Mouse (Mus musculus) limb, embryonic 12.5 days (tissue): ENCODE data around the gene Epm2a. TPM values are rescaled to one million over a fixed set of nuclear protein-coding genes. Genes with fewer than 3 reads are reported as not detected.
"Not testable (repeated sequence)": the region's sequence is repeated elsewhere in the genome, so short reads cannot be mapped to it uniquely, and the experiment has no call there.

ENCODE experiments used
- ATAC-seq: fragments of 200-750 bp; cut with Nextera tagmentation; 2 replicates; pipeline ENCODE4 v1.8.0; 2017; ENCODE audit warnings: low read depth, moderate TSS enrichment; ENCODE audit not compliant: insufficient number of reproducible peaks, insufficient read depth, low FRiP score, low TSS enrichment
- H3K27ac ChIP-seq: fragments of 300-500 bp; sonication (generic); 2 replicates; pipeline ENCODE4 v1.5.1; 2016; ENCODE audit warnings: mild to moderate bottlenecking, moderate library complexity
- H3K27me3 ChIP-seq: fragments of 300-500 bp; sonication (generic); 2 replicates; pipeline ENCODE4 v1.6.1; 2016; ENCODE audit warnings: mild to moderate bottlenecking, moderate library complexity
- H3K36me3 ChIP-seq: fragments of 300-500 bp; sonication (generic); 2 replicates; pipeline ENCODE4 v1.6.1; 2016; ENCODE audit warnings: mild to moderate bottlenecking, moderate library complexity
- H3K4me1 ChIP-seq: fragments of 300-500 bp; sonication (generic); replicated peaks from 2 replicates; pipeline ENCODE4 v1.6.1; 2016
- H3K4me2 ChIP-seq: fragments of 300-500 bp; sonication (generic); 2 replicates; pipeline ENCODE4 v1.6.1; 2016; ENCODE audit warnings: mild to moderate bottlenecking, moderate library complexity
- H3K4me3 ChIP-seq: fragments of 300-500 bp; sonication (generic); replicated peaks from 2 replicates; pipeline ENCODE4 v1.5.1; 2016; ENCODE audit warnings: mild to moderate bottlenecking
- H3K9ac ChIP-seq: fragments of 300-500 bp; sonication (generic); replicated peaks from 2 replicates; pipeline ENCODE4 v1.6.1; 2016; ENCODE audit warnings: mild to moderate bottlenecking, moderate library complexity
- H3K9me3 ChIP-seq: fragments of 300-500 bp; sonication (generic); 2 replicates; pipeline ENCODE4 v1.6.1; 2016; ENCODE audit warnings: mild to moderate bottlenecking, moderate library complexity
- whole genome bisulfite sequencing: fragments of 180-500 bp; shearing (Covaris S2); methylation state at CpG from one replicate; pipeline ENCODE4 v1.1.7; 2016; 5-methylcytosine and 5-hydroxymethylcytosine counted together
- polyA plus RNA-seq: library from polyadenylated mRNA; unstranded; fragments of >200 nt; fragmentation: Nextera tagmentation; extraction: Ambion mirVana; gene quantifications from 2 replicates; pipeline ENCODE4 v1.2.1, GENCODE M21; 2016

The Epm2a gene
- polyA plus RNA-seq, result 0.71 and 0.93 TPM in 2 replicates

GRCm38 (mm10) chr10:11343205-11344141 is at the start of gene Epm2a:
Epm2a (plus strand) TSS chr10:11343404.
- WGBS, result under 1% methylated on average over 104 of the region's 106 CpGs
- Histone ChIP-seq H3K9ac (peak within 1 kb of the TSS; percentile 92), H3K27ac (peak within 1 kb of the TSS; percentile 99), H3K4me3 (peak within 1 kb of the TSS; percentile 65), H3K27me3 (no peaks in the 10 kb centered on the region), H3K4me1 (no peaks in the 10 kb centered on the region), H3K9me3 (no peaks in the 10 kb centered on the region), H3K4me2 (peak within 1 kb of the TSS; percentile 63), H3K36me3 (no peaks in the 10 kb centered on the region)
- peak; percentile 99 for ATAC-seq

GRCm38 (mm10) chr10:11298418-11298817 is 44.8 kb upstream of the Epm2a start:
- ATAC-seq, result no peak
- no peak overlapping the region for H3K27ac ChIP-seq
- WGBS, result 91% methylated on average over 6 of the region's 6 CpGs
- no peak overlapping the region for H3K9ac ChIP-seq
- no peak overlapping the region for H3K4me3 ChIP-seq
- H3K4me2 ChIP-seq, result no peak overlapping the region
- no peaks in the 10 kb centered on the region for H3K9me3 ChIP-seq
- H3K27me3 ChIP-seq, result no peaks in the 10 kb centered on the region
- H3K36me3 ChIP-seq, result peaks cover 19% of the 10 kb centered on the region
- H3K4me1 ChIP-seq, result no peaks in the 10 kb centered on the region; the same call in 1 of the 2 replicates

GRCm38 (mm10) chr10:11305365-11306053 is 37.7 kb upstream of the Epm2a start:
- H3K27ac ChIP-seq, result peak overlapping the region; percentile 76; the same call in 1 of the 2 replicates
- no peaks in the 10 kb centered on the region; the same call in 1 of the 2 replicates for H3K36me3 ChIP-seq
- peaks cover 18% of the 10 kb centered on the region for H3K4me1 ChIP-seq
- no peak overlapping the region for H3K9ac ChIP-seq
- peak; percentile 81 for ATAC-seq
- H3K4me3 ChIP-seq, result no peak overlapping the region
- no peaks in the 10 kb centered on the region for H3K27me3 ChIP-seq
- WGBS, result 39% methylated on average over 9 of the region's 9 CpGs
- no peaks in the 10 kb centered on the region for H3K9me3 ChIP-seq
- no peak overlapping the region for H3K4me2 ChIP-seq

GRCm38 (mm10) chr10:11306054-11306367 is 37.2 kb upstream of the Epm2a start:
- peak overlapping the region; percentile 76 for H3K27ac ChIP-seq
- 13% methylated on average over 2 of the region's 2 CpGs for WGBS

GRCm38 (mm10) chr10:11309866-11310265 is 33.3 kb upstream of the Epm2a start:
- H3K36me3 ChIP-seq, result no peaks in the 10 kb centered on the region
- H3K9ac ChIP-seq, result no peak overlapping the region
- ATAC-seq, result no peak
- peaks cover 9% of the 10 kb centered on the region for H3K4me1 ChIP-seq
- H3K4me2 ChIP-seq, result no peak overlapping the region
- no peak overlapping the region for H3K27ac ChIP-seq
- H3K27me3 ChIP-seq, result no peaks in the 10 kb centered on the region
- 86% methylated on average over 1 of the region's 1 CpGs for WGBS
- H3K4me3 ChIP-seq, result no peak overlapping the region
- no peaks in the 10 kb centered on the region for H3K9me3 ChIP-seq

More at GRCm38 (mm10) chr10:11306054-11306367, 37.2 kb upstream of the Epm2a start:
- Histone ChIP-seq H3K4me1 (peaks cover 18% of the 10 kb centered on the region), H3K9ac (no peak overlapping the region), H3K4me3 (no peak overlapping the region), H3K36me3 (no peaks in the 10 kb centered on the region), H3K4me2 (no peak overlapping the region), H3K27me3 (no peaks in the 10 kb centered on the region), H3K9me3 (no peaks in the 10 kb centered on the region)
- ATAC-seq, result no peak

- peaks cover 7% of the 10 kb centered on the region; the same call in 1 of the 2 replicates for H3K4me1 ChIP-seq
- no peak overlapping the region for H3K9ac ChIP-seq
- H3K27me3 ChIP-seq, result no peaks in the 10 kb centered on the region
- ATAC-seq, result no peak
- H3K4me3 ChIP-seq, result no peak overlapping the region
- H3K27ac ChIP-seq, result no peak overlapping the region
- H3K9me3 ChIP-seq, result no peaks in the 10 kb centered on the region
- H3K36me3 ChIP-seq, result no peaks in the 10 kb centered on the region
- no peak overlapping the region for H3K4me2 ChIP-seq
Measured at GRCm38 (mm10) chr10:11310481-11310880, 32.7 kb upstream of the Epm2a start.

GRCm38 (mm10) chr10:11317856-11318454 is 25.2 kb upstream of the Epm2a start:
- H3K4me2 ChIP-seq, H3K36me3 ChIP-seq, H3K9ac ChIP-seq, H3K27me3 ChIP-seq, H3K4me3 ChIP-seq, H3K27ac ChIP-seq, H3K4me1 ChIP-seq, H3K9me3 ChIP-seq, ATAC-seq: not testable (repeated sequence)

- no peak for ATAC-seq
- WGBS, result 93% methylated on average over 1 of the region's 1 CpGs
- Histone ChIP-seq H3K4me3 (no peak overlapping the region), H3K36me3 (no peaks in the 10 kb centered on the region), H3K9ac (no peak overlapping the region), H3K9me3 (no peaks in the 10 kb centered on the region), H3K4me2 (no peak overlapping the region), H3K27ac (no peak overlapping the region), H3K4me1 (no peaks in the 10 kb centered on the region), H3K27me3 (no peaks in the 10 kb centered on the region)
Measured at GRCm38 (mm10) chr10:11319446-11319970, 23.7 kb upstream of the Epm2a start.

GRCm38 (mm10) chr10:11322316-11322715 is 20.9 kb upstream of the Epm2a start:
- no peaks in the 10 kb centered on the region for H3K27me3 ChIP-seq
- H3K9me3 ChIP-seq, result no peaks in the 10 kb centered on the region
- H3K4me2 ChIP-seq, result no peak overlapping the region
- H3K9ac ChIP-seq, result no peak overlapping the region
- 81% methylated on average over 7 of the region's 7 CpGs for WGBS
- H3K36me3 ChIP-seq, result no peaks in the 10 kb centered on the region
- H3K4me1 ChIP-seq, result no peaks in the 10 kb centered on the region
- no peak overlapping the region for H3K27ac ChIP-seq
- no peak for ATAC-seq
- H3K4me3 ChIP-seq, result no peak overlapping the region

GRCm38 (mm10) chr10:11323202-11323898 is 19.9 kb upstream of the Epm2a start:
- Histone ChIP-seq H3K9me3 (no peaks in the 10 kb centered on the region), H3K4me2 (no peak overlapping the region), H3K9ac (no peak overlapping the region), H3K4me1 (no peaks in the 10 kb centered on the region), H3K27me3 (no peaks in the 10 kb centered on the region), H3K36me3 (no peaks in the 10 kb centered on the region), H3K4me3 (no peak overlapping the region), H3K27ac (no peak overlapping the region)
- ATAC-seq, result no peak
- 71% methylated on average over 4 of the region's 4 CpGs for WGBS
